Mouse (Mus musculus): ENCODE results near the gene Sfswap.

GRCm38 (mm10) chr5:129458541-129458940 lies 42.5 kb upstream of the Sfswap start:
- no peak for TF ChIP-seq HCFC1 (IDR thresholded peaks at IDR 0.05; ENCODE audit: borderline replicate concordance, insufficient read depth, low read length)
- no peak for TF ChIP-seq ZNF384 (IDR thresholded peaks at IDR 0.05; ENCODE audit: low read depth, low read length)
- no peak for TF ChIP-seq CHD2 (IDR thresholded peaks at IDR 0.05; ENCODE audit: low read depth, low read length)
- no peak for TF ChIP-seq MAFK (IDR thresholded peaks at IDR 0.05; ENCODE audit: insufficient read depth, low read depth, low read length)
- TF ChIP-seq ZC3H11A (IDR thresholded peaks at IDR 0.05; ENCODE audit: borderline replicate concordance, low read depth, low read length): no peak
